Mouse (Mus musculus) CH12.LX (cell line): Measurements from ENCODE around the gene Gm17581.

Source experiments
- CTCF ChIP-seq, 2 experiments: IDR thresholded peaks in 1 of 2; conservative IDR thresholded peaks in 1 of 2; 2 replicates each; pipeline ENCODE4 v1.5.1; 2011 to 2012; ENCODE audit warnings: low read depth in 2 of 2, low read length in 2 of 2, improper control_type of control experiment in 1 of 2, inconsistent platforms in 1 of 2, mild to moderate bottlenecking in 1 of 2, moderate library complexity in 1 of 2
- ETS1 ChIP-seq: conservative IDR thresholded peaks from 2 replicates; pipeline ENCODE4 v1.6.1; 2012; ENCODE audit warnings: low read depth, mild to moderate bottlenecking, inconsistent platforms, low read length, improper control_type of control experiment, moderate library complexity
- MAX ChIP-seq: IDR thresholded peaks from 2 replicates; pipeline ENCODE4 v1.6.1; 2011; ENCODE audit warnings: low read length, improper control_type of control experiment
- POLR2A ChIP-seq: IDR thresholded peaks from 2 replicates; pipeline ENCODE4 v1.6.1; 2011; ENCODE audit warnings: low read depth, mild to moderate bottlenecking, improper control_type of control experiment, low read length
- RCOR1 ChIP-seq: conservative IDR thresholded peaks from 2 replicates; pipeline ENCODE4 v1.6.1; 2012; ENCODE audit warnings: low read depth, mild to moderate bottlenecking, inconsistent platforms, low read length, improper control_type of control experiment
- USF1 ChIP-seq: IDR thresholded peaks from 2 replicates; pipeline ENCODE4 v1.6.1; 2014; ENCODE audit warnings: low read depth, mild to moderate bottlenecking, inconsistent platforms, low read length, improper control_type of control experiment

- TF ChIP-seq USF1 (no peak), MAX (no peak), CTCF (conservative IDR thresholded peaks at IDR 0.05 in 1 of 2, IDR thresholded peaks at IDR 0.05 in 1 of 2; ENCODE audit: low read depth in 2 of 2, low read length in 2 of 2) (no peak), POLR2A (no peak), ETS1 (no peak), RCOR1 (no peak)
Measured at GRCm38 (mm10) chr2:155701399-155701919, 34.2 kb downstream of the Gm17581 start.
